Mouse (Mus musculus) midbrain, embryonic 11.5 days (tissue): ENCODE measurements at regions not wholly inside any gene's neighbourhood (a gene's known extent, or its start where the extent isn't known, plus 50 kb on each side); places are given as distances from the start of the nearest gene placed in this dataset.
A peak's percentile ranks its signal among the peaks of the same experiment; 100 is the strongest.
"Not testable (repeated sequence)": the region's sequence is repeated elsewhere in the genome, so short reads cannot be mapped to it uniquely, and the experiment has no call there.

ENCODE experiments used
- ATAC-seq: fragments of 200-750 bp; cut with Nextera tagmentation; 2 replicates; pipeline ENCODE4 v1.8.0; 2017; ENCODE audit warnings: moderate TSS enrichment, moderate library complexity; ENCODE audit not compliant: low FRiP score
- DNase-seq: peaks from one replicate; pipeline ENCODE4 v3.0.0; 2015; ENCODE audit warnings: low spot score; ENCODE audit errors: missing footprints
- H3K27ac ChIP-seq: fragments of 300-500 bp; sonication (generic); 2 replicates; pipeline ENCODE4 v1.5.1; 2014; ENCODE audit warnings: low read depth, low read length
- H3K27me3 ChIP-seq: fragments of 300-500 bp; sonication (generic); 2 replicates; pipeline ENCODE4 v1.6.1; 2014; ENCODE audit warnings: mild to moderate bottlenecking, low read length, moderate library complexity, mixed read lengths; ENCODE audit not compliant: control insufficient read depth, insufficient read depth
- H3K36me3 ChIP-seq: fragments of 300-500 bp; sonication (generic); 2 replicates; pipeline ENCODE4 v1.6.1; 2014; ENCODE audit warnings: mild to moderate bottlenecking, low read length, moderate library complexity, mixed read lengths; ENCODE audit not compliant: control insufficient read depth, insufficient read depth
- H3K4me1 ChIP-seq: fragments of 300-500 bp; sonication (generic); 2 replicates; pipeline ENCODE4 v1.6.1; 2014; ENCODE audit warnings: low read length; ENCODE audit not compliant: control insufficient read depth, insufficient read depth
- H3K4me2 ChIP-seq: fragments of 300-500 bp; sonication (generic); 2 replicates; pipeline ENCODE4 v1.6.1; 2014; ENCODE audit warnings: mild to moderate bottlenecking, moderate library complexity
- H3K4me3 ChIP-seq: fragments of 300-500 bp; sonication (generic); 2 replicates; pipeline ENCODE4 v1.5.1; 2014; ENCODE audit warnings: low read depth, low read length
- H3K9ac ChIP-seq: fragments of 300-500 bp; sonication (generic); 2 replicates; pipeline ENCODE4 v1.6.1; 2014; ENCODE audit warnings: low read length
- H3K9me3 ChIP-seq: fragments of 300-500 bp; sonication (generic); 2 replicates; pipeline ENCODE4 v1.6.1; 2016; ENCODE audit warnings: low read length; ENCODE audit not compliant: control insufficient read depth
- WGBS: fragments of 180-500 bp; shearing (Covaris S2); extraction: QIAGEN DNeasy Blood & Tissue Kit; methylation state at CpG from one replicate; pipeline ENCODE4 v1.1.7; 2014; 5-methylcytosine and 5-hydroxymethylcytosine counted together

DNA sequence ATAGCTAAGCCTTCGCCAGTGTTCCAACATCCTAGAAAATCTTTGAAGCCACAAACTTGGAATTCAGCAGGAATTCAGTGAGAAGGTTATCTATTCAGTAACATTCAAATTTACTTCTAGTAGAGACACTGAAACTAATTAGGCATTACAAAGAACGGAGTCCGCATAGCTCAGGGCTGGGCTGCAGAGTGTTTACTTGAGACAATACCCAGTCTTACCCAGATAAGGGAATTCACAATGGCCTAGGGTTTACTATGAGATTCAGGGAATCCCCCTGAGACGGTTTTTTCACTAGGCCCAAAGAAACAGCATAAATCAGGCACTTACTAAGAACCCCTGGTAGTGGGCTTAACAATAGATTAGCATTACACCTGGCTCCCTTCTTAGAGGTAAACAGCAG, 335.4 kb upstream of the Scgb2a2 start:
- Histone ChIP-seq H3K36me3 (no peaks in the 10 kb centered on the region), H3K4me3 (no peak overlapping the region)

GRCm38 (mm10) chr19:9544168-9544567, 303.2 kb upstream of the Scgb2a2 start:
- not testable (repeated sequence) for H3K4me1 ChIP-seq, H3K27ac ChIP-seq, H3K4me3 ChIP-seq, H3K36me3 ChIP-seq, DNase-seq, H3K27me3 ChIP-seq, H3K9me3 ChIP-seq, H3K4me2 ChIP-seq, H3K9ac ChIP-seq
- 0 out of 2 replicates have a peak, but pooled peaks have one; percentile 62 for ATAC-seq
- WGBS, result 36% methylated on average over 4 of the region's 4 CpGs

More for the DNA sequence above, 335.4 kb upstream of the Scgb2a2 start:
- Histone ChIP-seq H3K4me2 (no peak overlapping the region), H3K27me3 (no peaks in the 10 kb centered on the region), H3K27ac (no peak overlapping the region), H3K9me3 (no peaks in the 10 kb centered on the region), H3K9ac (no peak overlapping the region), H3K4me1 (no peaks in the 10 kb centered on the region)
- DNase-seq (no peak), ATAC-seq (no peak)
- 68% methylated on average over 4 of the region's 4 CpGs for WGBS
